Mouse (Mus musculus) liver, embryonic 14.5 days (tissue): ENCODE measurements around the gene St6galnac4. TPM values are rescaled to one million over a fixed set of nuclear protein-coding genes. Genes with fewer than 3 reads are reported as not detected.

ENCODE experiments used
- ATAC-seq: fragments of 200-750 bp; cut with Nextera tagmentation; 2 replicates; pipeline ENCODE4 v1.8.0; 2017; ENCODE audit warnings: moderate number of reproducible peaks, mild to moderate bottlenecking, moderate library complexity; ENCODE audit not compliant: insufficient read depth
- DNase-seq, 3 experiments: peaks; one replicate each; pipeline ENCODE4 v3.0.0-alpha.2; 2012 to 2013; ENCODE audit warnings: low read depth in 3 of 3, low spot score in 3 of 3
- H3K27ac ChIP-seq: fragments of 300-500 bp; sonication (generic); 2 replicates; pipeline ENCODE4 v1.5.1; 2014; ENCODE audit warnings: moderate library complexity, mild to moderate bottlenecking, control low read depth, inconsistent platforms
- H3K27me3 ChIP-seq: fragments of 300-500 bp; sonication (generic); 2 replicates; pipeline ENCODE4 v1.6.1; 2014; ENCODE audit warnings: mild to moderate bottlenecking, low read length, moderate library complexity; ENCODE audit not compliant: control insufficient read depth, insufficient read depth
- H3K36me3 ChIP-seq: fragments of 300-500 bp; sonication (generic); replicated peaks from 2 replicates; pipeline ENCODE4 v1.6.1; 2014; ENCODE audit warnings: low read depth; ENCODE audit not compliant: control insufficient read depth, insufficient read depth
- H3K4me1 ChIP-seq, 2 experiments: fragments of 200-500 bp in 1 of 2; fragments of 300-500 bp in 1 of 2; sonication (generic) in 1 of 2; replicated peaks; 2 replicates each; pipeline ENCODE4 v1.6.1; 2012 to 2014; ENCODE audit warnings: antibody characterized with exemption in 1 of 2, inconsistent platforms in 1 of 2, low read length in 1 of 2; ENCODE audit not compliant: control insufficient read depth in 2 of 2, insufficient read depth in 2 of 2
- H3K4me2 ChIP-seq: fragments of 300-500 bp; sonication (generic); 2 replicates; pipeline ENCODE4 v1.6.1; 2014; ENCODE audit warnings: low read depth, mild to moderate bottlenecking, control low read depth, moderate library complexity
- H3K4me3 ChIP-seq, 2 experiments: fragments of 200-500 bp in 1 of 2; fragments of 300-500 bp in 1 of 2; sonication (generic) in 1 of 2; 2 replicates each; pipeline ENCODE4 v1.5.1; 2012 to 2014; ENCODE audit warnings: low read depth in 2 of 2, low read length in 2 of 2, mild to moderate bottlenecking in 2 of 2, control low read depth in 1 of 2, inconsistent platforms in 1 of 2, moderate library complexity in 1 of 2; ENCODE audit not compliant: insufficient read depth in 1 of 2
- H3K9ac ChIP-seq: fragments of 300-500 bp; sonication (generic); replicated peaks from 2 replicates; pipeline ENCODE4 v1.6.1; 2014; ENCODE audit warnings: mild to moderate bottlenecking, control low read depth, moderate library complexity
- H3K9me3 ChIP-seq: fragments of 300-500 bp; sonication (generic); 2 replicates; pipeline ENCODE4 v1.6.1; 2016; ENCODE audit warnings: low read length, mixed read lengths; ENCODE audit not compliant: control insufficient read depth
- CTCF ChIP-seq: IDR thresholded peaks from 2 replicates; pipeline ENCODE4 v1.5.1; 2016; ENCODE audit warnings: antibody characterized with exemption, low read depth, control low read depth
- EP300 ChIP-seq: IDR thresholded peaks from 2 replicates; pipeline ENCODE4 v1.6.1; 2016; ENCODE audit warnings: antibody characterized with exemption, low read depth
- WGBS: fragments of 180-500 bp; shearing (Covaris S2); extraction: QIAGEN DNeasy Blood & Tissue Kit; methylation state at CpG from one replicate; pipeline ENCODE4 v1.1.7; 2014; ENCODE audit not compliant: insufficient replicate concordance; 5-methylcytosine and 5-hydroxymethylcytosine counted together
- polyA plus RNA-seq, 2 experiments: library from polyadenylated mRNA; depleted of rRNA in 1 of 2; stranded (reverse) in 1 of 2; unstranded in 1 of 2; fragments of >200 nt; fragmentation: Nextera tagmentation in 1 of 2; extraction: Ambion mirVana in 1 of 2; gene quantifications; 2 replicates each; pipeline versions ENCODE4 v1.2.1 to v1.2.3; 2012 to 2014

The St6galnac4 gene
- polyA plus RNA-seq, 2 experiments: 5.4 to 6.2 TPM

- peak overlapping the region; percentile 63 for H3K4me2 ChIP-seq
- H3K36me3 ChIP-seq: no peaks in the 10 kb centered on the region
- H3K27me3 ChIP-seq: peaks cover 7% of the 10 kb centered on the region; the same call in 1 of the 2 replicates
- WGBS: 10% methylated on average over 37 of the region's 37 CpGs
- H3K4me3 ChIP-seq: peak overlapping the region; percentile 8 to 28
- no peaks in the 10 kb centered on the region for H3K9me3 ChIP-seq
- H3K9ac ChIP-seq: peak overlapping the region; percentile 24
- ATAC-seq: peak; percentile 54
- TF ChIP-seq EP300 (no peak), CTCF (peak; percentile 98)
- H3K4me1 ChIP-seq: peaks cover 4 to 25% of the 10 kb centered on the region in 2 experiments; a peak in 3 of 4 replicates
- peak in 2 of 3 experiments; percentile 66 for DNase-seq
- H3K27ac ChIP-seq: no peak overlapping the region
Observed at GRCm38 (mm10) chr2:32582830-32583799, 3.8 kb upstream of the St6galnac4 start.

GRCm38 (mm10) chr2:32585149-32585714 lies 1.7 kb upstream of the St6galnac4 start:
- no peak overlapping the region for H3K27ac ChIP-seq
- H3K4me1 ChIP-seq: peaks cover 4 to 27% of the 10 kb centered on the region in 2 experiments; a peak in 3 of 4 replicates
- no peak overlapping the region for H3K4me2 ChIP-seq
- H3K9ac ChIP-seq: no peak overlapping the region
- H3K4me3 ChIP-seq: no peak overlapping the region
- no peaks in the 10 kb centered on the region for H3K9me3 ChIP-seq
- 68% methylated on average over 7 of the region's 7 CpGs for WGBS
- H3K36me3 ChIP-seq: no peaks in the 10 kb centered on the region
- no peaks in the 10 kb centered on the region for H3K27me3 ChIP-seq
- DNase-seq (no peak), ATAC-seq (no peak)
- TF ChIP-seq CTCF (no peak), EP300 (no peak)

GRCm38 (mm10) chr2:32587731-32588321 lies 931 bp downstream of the St6galnac4 start:
- H3K4me2 ChIP-seq: peak overlapping the region; percentile 85
- H3K27ac ChIP-seq: no peak overlapping the region
- H3K27me3 ChIP-seq: no peaks in the 10 kb centered on the region
- 4% methylated on average over 9 of the region's 9 CpGs for WGBS
- H3K4me3 ChIP-seq: peak overlapping the region; percentile 59 to 84
- DNase-seq: no peak
- peaks cover 4 to 23% of the 10 kb centered on the region in 2 experiments; a peak in 3 of 4 replicates for H3K4me1 ChIP-seq
- no peaks in the 10 kb centered on the region for H3K36me3 ChIP-seq
- peak overlapping the region; percentile 63 for H3K9ac ChIP-seq
- ATAC-seq: no peak
- TF ChIP-seq EP300 (no peak), CTCF (no peak)
- H3K9me3 ChIP-seq: no peaks in the 10 kb centered on the region

- no peaks in the 10 kb centered on the region for H3K36me3 ChIP-seq
- no peaks in the 10 kb centered on the region for H3K27me3 ChIP-seq
- TF ChIP-seq EP300: no peak
- no peak for TF ChIP-seq CTCF
- no peak overlapping the region for H3K4me2 ChIP-seq
- peaks cover 0 to 17% of the 10 kb centered on the region in 2 experiments; a peak in 2 of 4 replicates for H3K4me1 ChIP-seq
- no peak overlapping the region for H3K9ac ChIP-seq
- no peak overlapping the region for H3K4me3 ChIP-seq
- H3K27ac ChIP-seq: no peak overlapping the region
- H3K9me3 ChIP-seq: no peaks in the 10 kb centered on the region
- ATAC-seq: no peak
- no peak for DNase-seq
- WGBS: 75% methylated on average over 11 of the region's 11 CpGs
Observed at GRCm38 (mm10) chr2:32589213-32589795, 2.4 kb downstream of the St6galnac4 start.
